Mouse (Mus musculus) cerebellum, postnatal 4 days (tissue): ENCODE results near the gene Mras.

Source experiments
- DNase-seq, 2 experiments: peaks; one replicate each; pipeline ENCODE4 v3.0.0; 2022; ENCODE audit warnings: low spot score in 2 of 2, mixed read lengths in 1 of 2

The Mras gene

DNA sequence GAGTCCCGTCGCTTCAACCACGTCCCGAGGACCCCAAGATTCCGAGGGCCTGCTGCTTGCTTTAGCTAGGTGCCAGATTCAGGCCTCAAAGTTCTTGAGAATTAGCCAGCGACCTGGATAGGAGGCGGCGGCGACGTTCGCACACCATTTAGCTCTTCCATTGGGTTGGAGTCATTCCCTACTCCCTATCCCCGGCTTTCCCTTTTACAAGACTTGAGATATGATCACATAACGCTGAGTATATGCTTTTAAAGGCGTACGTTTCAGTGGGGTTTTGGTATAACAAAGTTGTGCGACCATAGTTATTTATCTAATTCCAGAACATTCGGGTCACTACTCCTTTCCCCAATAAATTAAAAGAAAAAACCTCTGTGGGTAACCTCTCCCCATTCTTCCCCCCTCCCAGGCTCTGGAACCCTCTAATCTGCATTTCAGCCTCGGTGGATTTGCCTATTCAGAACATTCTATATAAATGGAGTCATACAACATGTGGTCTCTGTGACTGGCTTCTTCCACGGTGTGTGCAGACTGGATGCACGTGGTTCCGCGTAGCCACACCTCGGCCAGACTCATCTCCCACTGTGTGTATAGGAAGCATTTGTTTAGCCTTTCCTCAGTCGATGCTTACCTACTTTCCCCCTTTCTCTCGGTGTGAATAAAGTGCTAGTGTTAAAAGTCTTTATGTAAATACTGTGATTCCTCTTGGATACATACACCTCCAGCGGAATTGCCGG, at the start of gene Mras:
Mras (minus strand) TSS at position 351 of the 734 bp plus-strand sequence.
- no peak for DNase-seq

- no peak for DNase-seq
Observed at GRCm38 (mm10) chr9:99485144-99485543, 48.0 kb upstream of the Mras start.

DNA sequence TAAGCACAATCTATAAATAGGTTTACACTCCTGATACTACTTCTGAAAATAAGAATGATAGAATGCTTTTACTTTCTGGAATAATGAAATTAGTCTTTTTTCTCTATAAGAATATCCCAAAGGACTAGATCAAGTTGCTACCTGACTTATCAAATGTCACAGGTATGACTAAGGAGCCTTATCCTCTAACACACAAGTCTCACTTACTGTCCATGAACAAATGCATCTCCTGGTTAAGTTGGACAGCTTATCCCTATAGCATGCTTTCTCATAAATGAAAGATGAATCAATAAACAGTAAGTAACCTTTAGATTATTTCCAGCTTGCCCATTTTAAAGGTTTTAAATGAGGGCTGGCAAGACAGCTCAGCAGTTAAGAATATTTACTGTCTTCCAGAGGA, 47.5 kb upstream of the Mras start:
- no peak for DNase-seq

- DNase-seq = no peak
Observed at GRCm38 (mm10) chr9:99483191-99483590, 46.0 kb upstream of the Mras start.

DNA sequence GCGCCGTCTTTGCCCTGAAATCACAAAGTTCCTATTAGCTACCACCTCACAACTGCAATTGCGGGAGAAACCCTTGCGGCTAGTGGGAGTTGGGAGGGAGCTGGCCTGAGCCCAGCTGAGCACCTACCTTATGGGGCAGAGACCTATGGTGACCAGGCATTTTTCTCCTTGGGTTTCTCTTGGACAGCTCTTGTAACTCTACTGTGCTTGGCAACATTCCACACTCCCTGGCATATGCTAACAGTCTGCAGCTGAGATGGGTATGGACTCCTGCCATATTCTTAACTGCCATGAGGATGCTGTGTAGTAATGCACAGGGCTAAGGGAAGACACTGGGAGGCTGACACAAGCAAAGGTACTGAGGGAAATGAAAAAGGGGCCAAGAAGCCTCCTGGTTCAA, 43.6 kb upstream of the Mras start:
- peak in 1 of 2 experiments; percentile 27 for DNase-seq

DNA sequence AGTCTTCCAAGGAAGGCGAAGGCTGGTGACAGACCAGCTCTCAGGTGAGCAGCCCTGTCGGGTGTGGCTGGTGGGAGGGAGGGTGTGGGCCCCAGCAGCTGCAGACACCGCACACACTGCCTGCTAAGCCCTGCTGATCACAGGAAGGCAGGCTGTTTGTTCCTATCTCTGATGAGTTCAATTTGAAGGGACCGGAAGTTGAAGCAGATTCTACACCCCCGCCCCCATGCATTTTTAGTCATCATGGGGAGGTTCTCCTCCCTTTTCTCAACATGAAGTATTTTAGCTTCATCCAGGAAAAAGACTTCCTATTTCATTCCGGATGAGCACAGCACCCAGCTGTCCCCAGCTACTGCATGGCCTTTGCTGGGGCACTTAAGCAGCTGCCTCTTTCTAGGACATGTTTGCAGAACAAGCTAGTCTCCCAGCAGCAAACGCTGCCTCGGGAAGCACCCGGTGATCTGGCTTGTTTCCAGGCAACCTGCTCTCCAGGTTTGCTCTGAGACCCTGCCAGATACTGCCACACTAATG, 42.1 kb upstream of the Mras start:
- DNase-seq = no peak

DNA sequence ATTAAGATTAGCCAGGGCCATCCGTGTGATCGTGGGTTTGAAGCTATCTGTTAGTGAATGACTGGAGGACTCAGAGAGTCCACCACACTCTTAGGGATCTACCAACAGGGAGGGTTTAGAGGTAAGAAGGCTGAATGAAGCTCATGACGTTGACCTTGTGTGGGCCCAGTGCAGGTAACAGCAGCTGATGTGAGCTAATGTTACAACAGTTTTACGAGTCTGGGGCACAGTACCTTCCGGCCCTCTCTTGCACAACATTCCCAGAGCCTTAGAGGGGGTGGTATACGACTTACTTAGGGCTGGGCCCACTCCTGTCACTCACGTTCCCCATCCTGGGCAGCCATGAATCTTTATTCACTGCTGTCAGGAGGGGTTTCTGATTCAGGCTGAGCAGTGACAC, 34.2 kb upstream of the Mras start:
- no peak for DNase-seq

DNA sequence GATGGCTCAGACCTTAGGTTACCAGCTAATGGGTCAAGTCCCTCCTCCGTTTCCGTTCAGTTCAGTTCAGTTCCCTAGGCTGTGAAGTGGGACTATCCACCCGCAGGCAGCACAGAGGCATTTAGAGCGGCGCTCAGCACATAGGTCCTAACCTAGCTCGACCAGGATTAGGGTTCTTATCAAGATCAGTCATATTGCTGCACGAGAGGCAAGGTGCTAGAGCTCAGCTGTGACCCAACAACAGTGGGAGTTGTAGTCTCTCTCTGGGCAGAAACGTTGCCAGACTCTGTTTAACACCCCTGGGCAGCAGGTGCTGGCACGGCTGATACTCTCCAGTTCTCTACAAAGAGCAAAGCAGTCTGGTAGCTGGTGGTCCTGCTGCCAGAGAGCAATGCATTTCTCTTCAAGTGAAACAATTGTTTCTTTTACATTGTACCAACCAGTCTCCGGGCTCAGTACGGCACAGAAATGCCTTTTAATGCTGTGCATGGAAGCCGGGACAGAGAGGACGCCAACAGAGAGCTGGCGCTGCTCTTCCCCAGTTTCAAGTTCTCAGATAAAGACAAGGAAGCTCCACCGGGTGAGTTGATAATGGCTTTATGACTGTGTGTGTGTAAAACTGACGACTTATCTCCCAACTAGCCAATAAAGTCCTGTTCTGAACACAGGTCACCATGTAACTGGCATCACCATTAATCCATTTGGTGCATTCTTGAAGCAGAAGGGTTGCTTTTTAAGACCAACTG, 33.3 kb upstream of the Mras start:
- no peak for DNase-seq

DNA sequence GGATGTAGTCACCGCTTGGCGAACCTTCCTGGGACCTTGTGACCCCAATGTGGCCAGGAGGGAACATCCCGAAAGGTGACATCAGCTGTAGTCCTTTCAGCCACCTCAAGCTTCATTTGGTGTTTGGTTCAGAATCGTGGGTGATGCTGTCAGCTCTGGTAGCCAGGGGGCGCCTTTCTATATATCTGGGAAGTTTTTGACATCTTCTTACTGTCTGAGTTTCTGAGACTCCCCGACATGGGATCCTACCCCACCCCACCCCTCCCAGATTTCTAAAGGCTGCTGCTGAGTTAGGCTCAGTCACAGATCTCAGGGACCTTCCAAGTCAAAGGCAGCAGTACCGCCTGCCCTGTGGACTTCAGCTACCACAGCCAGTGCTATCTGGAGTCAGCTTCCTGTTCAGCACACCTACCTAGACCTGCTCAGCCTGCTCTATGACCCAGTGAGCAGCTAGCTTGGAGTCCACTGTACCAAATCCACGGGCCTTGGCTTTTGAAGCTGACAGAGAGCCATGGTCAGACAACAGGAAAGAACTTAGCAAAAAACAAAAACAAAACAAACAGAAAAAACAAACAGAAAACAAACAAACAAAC, 32.6 kb upstream of the Mras start:
- no peak for DNase-seq

DNA sequence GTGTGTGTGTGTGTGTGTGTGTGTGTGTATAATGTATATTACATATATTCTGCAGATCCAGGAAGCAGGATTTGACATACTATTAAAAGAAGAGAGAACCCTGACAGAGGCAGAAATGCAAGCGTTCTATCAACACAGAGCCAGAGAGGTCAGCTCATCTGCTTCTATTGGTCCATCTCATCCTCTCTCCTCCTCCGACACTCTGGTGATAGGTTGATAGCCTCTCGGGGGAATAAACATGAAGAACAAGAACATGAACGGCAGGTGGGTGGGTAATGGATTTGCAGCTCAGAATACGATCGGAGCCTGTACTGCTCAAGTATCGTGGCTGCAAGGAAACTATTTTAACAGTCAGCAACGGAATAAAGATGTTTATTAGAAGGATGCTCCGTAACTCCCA, 31.4 kb upstream of the Mras start:
- no peak for DNase-seq

- no peak for DNase-seq
Observed at GRCm38 (mm10) chr9:99464876-99465275, 27.7 kb upstream of the Mras start.

DNA sequence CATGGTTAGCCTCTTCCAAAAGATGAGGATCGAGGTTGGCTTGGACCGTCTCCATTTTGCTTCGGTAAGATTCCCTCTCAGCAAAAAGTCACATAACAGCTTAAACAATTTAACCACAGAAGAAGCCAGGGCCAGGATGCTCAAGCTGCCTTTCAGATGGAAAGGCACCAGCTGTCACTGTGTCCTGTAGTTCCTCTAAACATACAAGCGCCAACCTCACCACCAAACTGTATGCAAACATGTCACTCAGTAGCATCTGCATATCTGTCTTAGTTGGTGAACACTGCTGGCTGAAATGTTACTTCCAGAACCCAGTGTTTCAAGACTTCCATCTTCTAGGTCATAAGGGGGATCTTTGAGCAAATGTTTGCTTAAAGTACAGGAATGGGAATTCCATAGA, 22.5 kb upstream of the Mras start:
- no peak for DNase-seq

DNA sequence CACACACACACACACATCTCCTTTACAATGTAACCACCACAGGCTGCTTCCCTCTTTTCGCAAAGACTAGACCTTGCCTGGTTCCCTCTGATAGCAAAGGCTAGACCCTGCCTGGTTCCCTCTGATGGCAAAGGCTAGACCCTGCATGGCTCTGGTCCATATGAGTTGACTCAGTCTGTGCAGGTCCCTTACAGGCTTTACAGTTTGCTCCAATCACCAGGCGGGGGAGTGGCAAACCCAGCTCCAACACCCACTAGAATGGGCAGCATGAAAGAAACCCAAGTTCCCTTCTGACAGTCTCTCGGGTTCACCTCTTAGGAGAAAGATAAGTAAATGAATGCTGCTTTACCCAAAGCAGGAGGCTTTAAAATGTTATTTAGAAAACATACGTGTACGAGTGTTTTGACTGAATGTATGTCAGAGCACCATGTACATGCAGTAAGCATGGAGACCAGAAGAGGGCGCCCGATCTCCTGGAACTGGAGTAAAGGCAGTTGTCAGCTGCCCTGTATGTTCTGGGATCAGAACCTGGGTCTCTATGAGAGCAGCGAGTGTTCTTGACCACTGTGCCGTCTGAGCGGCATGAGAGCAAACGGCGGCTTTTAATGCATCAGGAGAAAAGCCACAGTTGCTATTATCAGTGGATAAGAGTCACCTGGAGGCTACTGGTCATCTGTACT, 21.5 kb upstream of the Mras start:
- DNase-seq = peak in 1 of 2 experiments; percentile 61

DNA sequence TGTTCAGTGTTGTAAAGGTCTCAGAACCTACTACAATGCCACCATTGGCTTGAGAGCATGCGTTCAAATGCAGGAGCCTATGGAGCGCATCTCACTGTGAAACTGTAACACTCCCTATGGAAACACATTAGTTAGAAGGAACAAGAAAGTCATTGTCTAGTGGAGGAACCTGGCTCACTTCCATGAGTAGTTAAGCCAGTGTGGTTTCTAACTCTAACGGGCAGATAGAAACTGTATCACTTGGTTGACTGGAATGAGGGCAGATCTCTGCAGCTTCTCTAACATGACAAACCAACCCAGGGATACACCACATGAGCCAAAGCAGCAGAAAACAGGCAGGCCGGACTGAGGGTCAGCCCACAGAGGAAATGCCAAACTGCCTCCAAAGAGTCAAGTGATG, 17.0 kb upstream of the Mras start:
- DNase-seq = no peak

- no peak for DNase-seq
Observed at GRCm38 (mm10) chr9:99451161-99451560, 14.0 kb upstream of the Mras start, which contains the start of gene Nme9. TSS of gene Nme9 (plus strand) at chr9:99451475.

DNA sequence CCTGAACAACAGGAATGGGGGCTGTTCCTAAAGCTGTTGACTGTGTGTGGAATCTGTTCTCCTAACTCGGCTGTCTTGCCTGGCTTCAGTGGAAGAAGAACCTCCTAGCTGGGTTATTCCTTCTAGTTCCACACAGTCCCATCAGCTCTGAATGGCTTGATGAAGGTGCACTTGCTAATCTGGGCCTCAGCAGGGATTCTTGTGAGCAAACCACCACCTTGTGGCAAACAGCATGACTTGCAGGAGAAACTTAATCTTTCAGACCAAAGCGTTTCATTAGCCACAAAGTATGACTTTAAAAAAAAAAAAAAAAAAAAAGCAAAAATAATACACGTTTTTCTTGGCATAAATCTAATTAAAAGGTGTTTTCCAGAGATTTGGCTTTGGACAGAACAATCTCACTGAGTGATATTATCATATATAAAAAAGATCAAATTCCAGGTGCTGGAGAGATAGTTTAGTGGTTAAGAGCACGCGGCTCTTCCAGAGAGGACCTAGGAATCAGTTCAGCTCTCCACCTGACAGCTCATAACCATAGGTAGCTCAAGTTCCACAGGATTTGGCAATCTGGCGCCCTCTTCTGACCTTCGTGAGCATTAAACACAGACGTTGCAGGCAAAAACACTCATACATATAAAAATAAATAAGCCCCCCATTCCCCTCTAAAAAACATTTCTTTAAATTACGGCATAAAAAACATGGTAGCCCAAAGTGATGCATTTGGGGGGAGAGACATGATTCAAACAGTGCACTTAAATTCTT, 12.9 kb upstream of the Mras start:
- DNase-seq = no peak

GRCm38 (mm10) chr9:99447323-99447722, 10.1 kb upstream of the Mras start:
- DNase-seq = no peak

GRCm38 (mm10) chr9:99446259-99446658, 9.1 kb upstream of the Mras start:
- DNase-seq = no peak

GRCm38 (mm10) chr9:99444590-99445178, 7.5 kb upstream of the Mras start:
- no peak for DNase-seq

GRCm38 (mm10) chr9:99441647-99442433, 4.7 kb upstream of the Mras start:
- DNase-seq = no peak
